Mouse (Mus musculus) thymus, postnatal 36 days (tissue): ENCODE measurements around the gene Gabrp.

Experiments used
- DNase-seq, 2 experiments: peaks; one replicate each; pipeline ENCODE4 v3.0.0; 2022; ENCODE audit warnings: mixed read lengths in 2 of 2

Gabrp gene

GRCm38 (mm10) chr11:33578859-33579258 is at the start of gene Gabrp:
TSS of gene Gabrp (minus strand) at chr11:33578959.
- DNase-seq, result no peak

DNA sequence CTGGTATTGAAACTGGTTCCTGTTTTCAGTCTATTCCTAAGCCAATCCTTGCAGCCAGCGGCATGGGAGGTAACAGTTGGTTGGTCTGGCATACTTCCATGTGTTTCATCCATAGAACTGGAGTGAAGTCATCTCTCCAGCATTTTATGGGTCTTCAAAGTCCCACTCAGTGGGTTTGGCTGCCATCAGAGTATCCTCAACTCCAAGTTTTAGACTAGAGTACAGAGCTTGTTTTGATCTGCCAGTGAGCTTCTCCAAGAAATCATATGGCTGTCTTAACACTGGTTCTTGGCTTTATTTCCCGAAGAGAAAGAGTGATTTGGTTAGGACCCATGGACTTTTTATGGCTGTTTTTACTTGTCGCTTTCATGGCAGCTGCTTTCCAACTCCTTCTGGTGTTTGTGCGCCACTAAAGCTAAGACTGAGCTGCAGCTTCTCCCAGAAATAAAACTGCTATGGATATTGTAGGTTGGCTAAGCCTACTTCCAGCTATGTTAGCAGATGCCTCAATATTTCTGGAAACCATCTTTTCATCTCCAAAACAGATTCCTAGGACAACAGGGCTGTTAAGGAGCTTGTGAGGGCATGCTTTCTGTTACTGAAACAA is 48.5 kb upstream of the Gabrp start:
- DNase-seq, result no peak

GRCm38 (mm10) chr11:33614218-33614617 is 35.5 kb upstream of the Gabrp start:
- DNase-seq, result peak; percentile 33 to 40

DNA sequence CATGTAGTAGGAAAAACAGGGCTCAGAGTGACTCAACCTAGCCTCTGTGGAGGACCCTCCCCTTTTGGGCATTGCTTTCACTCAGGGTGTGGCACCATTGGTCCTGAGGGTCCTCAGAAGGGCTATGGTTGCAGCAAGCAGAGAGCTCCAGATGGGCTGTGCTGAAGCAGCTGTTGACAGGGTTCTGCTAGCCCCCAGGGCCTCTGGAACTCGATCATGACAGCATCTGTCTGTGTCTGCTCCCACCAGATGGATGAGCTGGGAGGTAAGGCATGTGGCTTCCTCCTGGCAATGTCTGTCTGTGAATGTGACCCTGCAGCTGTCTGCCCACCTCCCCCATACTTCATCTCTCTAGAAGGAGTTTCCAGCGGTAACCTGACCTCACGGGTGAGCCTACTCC is 29.0 kb upstream of the Gabrp start:
- DNase-seq, result no peak

DNA sequence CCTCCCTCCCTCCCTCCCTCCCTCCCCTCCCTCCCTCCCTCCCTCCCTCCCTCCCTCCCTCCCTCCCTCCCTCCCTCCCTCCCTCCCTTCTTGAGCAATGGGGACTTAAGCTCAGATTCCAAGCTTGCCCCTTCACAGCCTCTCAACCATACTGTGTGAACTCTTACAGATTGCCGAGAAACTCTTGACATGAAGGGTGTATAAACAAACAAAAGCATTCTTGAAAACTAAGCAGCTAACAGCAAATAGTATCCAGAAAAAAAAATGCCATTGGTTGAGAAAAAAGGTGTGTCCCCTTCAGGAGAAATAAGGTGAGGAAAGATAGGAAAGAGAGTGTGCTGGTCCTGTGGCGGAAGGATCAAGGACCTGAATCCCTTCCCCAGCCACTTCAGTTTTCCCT is 24.4 kb upstream of the Gabrp start:
- DNase-seq, result no peak

DNA sequence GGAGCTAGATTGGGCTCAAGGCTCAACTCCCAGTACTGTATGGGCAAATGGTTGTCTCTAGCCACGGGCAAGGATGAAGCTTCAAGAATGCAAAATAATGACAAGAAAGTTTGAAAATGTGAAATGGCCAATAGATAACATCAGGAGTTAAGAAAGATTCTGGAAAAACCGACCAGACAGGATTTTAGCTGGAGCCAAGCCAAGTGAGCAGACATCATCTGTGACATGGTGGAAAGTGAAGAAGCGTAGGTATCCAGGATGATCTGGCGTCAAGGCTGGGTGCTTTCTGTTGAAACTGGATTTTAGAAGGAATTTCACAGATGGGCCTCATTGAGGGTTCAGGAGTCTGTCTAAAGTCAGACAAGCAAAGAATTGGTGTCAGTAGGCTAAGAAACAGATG is 20.2 kb upstream of the Gabrp start, which contains the start of gene D130052B06Rik:
Gene D130052B06Rik (plus strand): TSS at position 317 of the 400 bp plus-strand sequence.
- DNase-seq, result no peak

- DNase-seq, result no peak
Measured at GRCm38 (mm10) chr11:33596655-33597054, 17.9 kb upstream of the Gabrp start.

DNA sequence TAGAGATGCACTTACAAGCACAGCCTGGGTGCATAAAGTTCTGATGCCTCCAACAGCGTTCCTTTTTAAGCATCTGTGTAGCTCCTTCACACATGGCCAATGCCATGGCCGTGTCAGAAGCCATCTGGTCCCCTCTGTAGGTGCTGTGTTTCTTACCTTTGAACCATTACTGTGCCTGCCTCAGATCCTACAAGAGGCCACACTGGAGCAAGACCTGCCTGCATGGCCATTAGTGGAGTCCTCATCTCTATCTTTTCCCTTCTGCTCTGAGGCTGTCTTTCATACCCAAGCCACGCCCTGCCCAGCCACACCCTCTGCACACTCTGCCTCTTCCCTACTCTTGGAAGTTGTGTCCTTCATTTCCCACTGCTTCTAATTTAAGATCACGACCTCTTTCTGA is 14.1 kb upstream of the Gabrp start:
- DNase-seq, result no peak

GRCm38 (mm10) chr11:33590771-33591170 is 12.0 kb upstream of the Gabrp start:
- no peak for DNase-seq

- no peak for DNase-seq
Measured at GRCm38 (mm10) chr11:33586614-33587013, 7.9 kb upstream of the Gabrp start.

DNA sequence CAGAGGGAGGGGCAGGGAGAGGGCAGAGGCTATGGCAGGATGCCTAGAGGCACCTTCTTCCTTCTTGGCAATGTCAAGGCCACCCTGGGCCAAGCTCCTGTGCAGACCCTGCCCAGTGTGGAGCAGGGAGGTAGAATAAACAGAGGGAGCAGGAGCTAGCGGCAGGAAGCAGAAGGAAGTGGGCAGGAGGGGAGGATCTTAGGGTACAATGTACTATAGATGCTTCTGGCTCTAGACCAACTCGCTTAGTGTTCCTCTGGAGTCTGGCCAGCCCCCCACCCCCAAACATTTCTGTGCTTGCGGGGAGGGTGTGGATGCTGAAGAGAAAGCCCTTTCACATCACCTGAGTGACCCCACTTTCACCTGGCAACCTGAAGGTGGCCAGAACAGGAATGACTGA is 862 bp upstream of the Gabrp start:
- DNase-seq, result no peak

DNA sequence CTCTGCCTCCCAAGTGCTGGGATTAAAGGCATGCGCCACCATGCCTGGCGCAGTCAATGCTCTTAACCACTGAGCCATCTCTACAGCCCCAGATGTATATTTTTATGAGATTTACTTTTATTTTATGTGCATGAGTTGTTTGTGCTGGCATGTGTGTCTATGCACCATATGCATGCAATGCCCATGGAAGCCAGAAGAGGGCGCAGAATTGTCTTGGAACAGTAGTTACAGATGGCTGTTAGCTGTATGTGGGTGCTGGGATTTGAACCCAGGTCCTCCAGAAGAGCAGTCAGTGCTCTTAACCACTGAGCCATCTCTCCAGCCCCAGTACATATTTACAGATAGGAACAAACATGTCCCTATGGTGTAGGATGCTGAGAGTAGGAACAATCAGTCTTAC is 3.8 kb downstream of the Gabrp start:
- peak; percentile 5 to 8 for DNase-seq

DNA sequence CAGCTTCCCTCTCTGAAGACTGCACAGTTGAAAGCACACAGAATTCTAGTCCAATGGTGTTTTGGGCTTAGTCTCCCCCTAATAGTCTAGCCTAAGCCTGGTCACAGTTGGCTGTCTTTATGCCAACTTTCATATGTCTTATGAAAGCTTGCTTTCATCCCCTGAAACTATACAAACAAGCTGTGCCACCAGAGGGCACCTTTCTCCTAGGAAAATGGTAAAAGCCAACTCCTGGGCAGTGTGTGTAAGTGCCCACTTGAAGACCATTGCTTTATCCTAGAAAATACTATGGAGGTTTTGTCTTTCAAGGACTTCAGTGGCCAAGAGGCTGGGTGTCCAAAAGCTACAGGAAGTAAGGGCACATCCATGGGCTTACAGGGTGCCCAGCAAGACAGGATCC is 8.3 kb downstream of the Gabrp start:
- DNase-seq, result no peak

DNA sequence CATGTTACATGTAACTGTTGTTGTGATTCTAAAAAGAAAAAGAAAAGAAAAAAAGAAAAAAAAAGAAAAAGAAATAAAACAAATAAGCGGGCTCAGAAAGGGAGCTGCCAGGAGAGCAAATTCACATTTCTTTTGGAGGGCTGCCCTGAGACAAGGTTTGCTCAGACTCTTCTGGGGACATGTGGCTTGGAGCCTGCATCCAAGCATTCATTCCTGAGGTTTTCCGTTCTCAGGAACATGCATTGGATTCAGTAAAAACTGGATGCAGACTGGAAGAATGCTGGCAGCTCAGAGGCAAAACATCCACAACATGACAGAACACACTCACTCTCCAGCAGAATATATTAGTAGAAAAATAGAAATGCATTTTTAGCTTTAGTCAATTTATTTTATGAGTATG is 14.8 kb downstream of the Gabrp start:
- no peak for DNase-seq

GRCm38 (mm10) chr11:33554123-33554522 is 24.6 kb downstream of the Gabrp start:
- DNase-seq, result no peak

- DNase-seq, result no peak
Measured at GRCm38 (mm10) chr11:33550861-33551560, 27.7 kb downstream of the Gabrp start.

DNA sequence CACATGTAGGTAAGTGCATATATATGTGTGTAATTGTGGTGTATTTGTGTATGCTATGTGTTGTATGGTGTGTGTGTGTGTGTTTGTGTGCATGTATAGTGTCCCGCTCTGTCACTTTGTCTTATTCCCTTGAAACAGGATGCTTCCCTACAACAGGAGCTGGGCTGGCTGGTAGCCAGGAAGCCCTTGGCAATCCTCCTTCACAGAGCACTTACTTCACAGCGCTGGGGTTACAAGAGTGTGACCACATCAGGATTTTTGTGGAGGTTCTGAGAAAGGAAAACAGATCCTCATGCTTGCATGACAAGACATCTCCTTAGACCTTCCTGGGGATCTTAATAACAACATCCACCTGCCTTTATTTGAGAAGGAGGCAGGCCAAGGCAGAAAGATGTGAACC is 31.4 kb downstream of the Gabrp start:
- DNase-seq, result no peak

DNA sequence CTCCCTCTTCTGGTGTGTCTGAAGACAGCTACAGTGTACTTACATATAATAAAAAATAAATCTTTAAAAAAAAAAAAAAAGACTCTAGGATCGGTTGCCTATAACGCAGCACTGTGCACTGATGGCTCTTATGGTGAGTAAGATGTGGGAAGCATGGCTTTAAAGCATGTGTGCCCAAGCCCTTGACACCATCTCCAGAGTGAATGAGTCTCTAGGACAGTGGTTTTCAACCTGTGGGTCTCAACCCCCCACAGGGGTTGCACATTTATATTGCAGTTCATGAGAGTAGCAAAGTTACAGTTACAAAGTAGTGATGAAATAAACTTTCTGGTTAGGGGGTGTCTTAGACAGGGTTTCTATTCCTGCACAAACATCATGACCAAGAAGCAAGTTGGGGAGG is 33.8 kb downstream of the Gabrp start:
- DNase-seq, result no peak

- no peak for DNase-seq
Measured at GRCm38 (mm10) chr11:33544121-33544520, 34.6 kb downstream of the Gabrp start.

GRCm38 (mm10) chr11:33537390-33538125 is 41.2 kb downstream of the Gabrp start:
- DNase-seq, result no peak

DNA sequence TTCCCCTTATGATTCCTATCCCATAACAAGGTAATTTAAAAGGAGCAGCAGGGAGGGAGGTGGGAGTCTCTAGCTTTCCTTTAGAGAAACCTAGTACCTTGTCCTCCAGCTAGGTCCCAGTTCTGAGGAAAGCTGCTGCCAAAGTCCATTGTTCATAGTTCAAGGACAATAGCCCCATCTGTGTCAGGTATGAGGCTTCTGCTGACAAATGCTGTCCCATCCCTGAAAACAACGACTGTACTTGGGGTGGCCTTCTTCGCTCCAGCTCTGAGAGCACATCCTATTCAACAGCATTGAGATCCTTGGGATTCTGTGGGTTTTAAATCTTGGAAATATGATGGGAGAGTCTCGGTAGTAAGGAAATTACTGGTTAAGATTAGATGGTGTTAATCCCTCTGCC is 42.1 kb downstream of the Gabrp start:
- DNase-seq, result no peak

DNA sequence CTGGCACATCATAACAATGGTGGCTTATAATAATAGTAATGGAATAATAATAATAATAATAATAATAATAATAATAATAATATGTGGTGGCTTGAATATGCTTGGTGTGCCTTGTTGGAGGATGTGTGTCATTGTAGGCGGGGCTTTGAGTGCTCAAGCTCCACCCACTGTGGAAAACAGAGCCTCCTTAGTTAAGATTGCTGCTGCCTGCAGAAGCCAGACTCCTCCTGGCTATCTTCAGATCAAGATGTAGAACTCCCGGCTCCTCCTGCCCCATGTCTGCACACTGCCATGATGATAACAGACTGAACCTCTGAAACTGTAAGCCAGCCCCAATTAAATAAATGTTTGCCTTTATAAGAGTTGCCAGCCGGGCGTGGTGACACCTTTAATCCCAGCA is 44.2 kb downstream of the Gabrp start:
- no peak for DNase-seq

DNA sequence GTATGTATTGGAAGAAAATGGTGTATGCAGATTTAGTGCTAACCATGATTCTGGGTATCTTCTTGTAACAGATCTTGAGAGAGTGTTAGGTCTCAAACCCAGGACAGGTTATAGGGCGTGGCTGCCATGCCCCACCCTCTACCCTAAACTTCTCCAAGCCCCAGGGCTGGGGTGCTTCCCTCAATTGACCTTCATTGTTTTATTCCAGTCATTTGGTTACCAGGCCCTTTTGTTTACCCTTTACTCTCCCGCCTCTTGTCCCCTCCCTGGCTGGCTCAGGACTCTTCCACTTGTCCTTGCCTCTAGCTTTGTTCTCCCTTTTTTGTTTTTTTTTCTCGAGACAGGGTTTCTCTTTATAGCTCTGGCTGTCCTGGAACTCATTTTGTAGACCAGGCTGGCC is 45.2 kb downstream of the Gabrp start:
- DNase-seq, result no peak

GRCm38 (mm10) chr11:33529576-33529975 is 49.2 kb downstream of the Gabrp start:
- no peak for DNase-seq
